Comparison of ENCODE assay signal across 10 mouse cellular contexts in the genomic region with DNA sequence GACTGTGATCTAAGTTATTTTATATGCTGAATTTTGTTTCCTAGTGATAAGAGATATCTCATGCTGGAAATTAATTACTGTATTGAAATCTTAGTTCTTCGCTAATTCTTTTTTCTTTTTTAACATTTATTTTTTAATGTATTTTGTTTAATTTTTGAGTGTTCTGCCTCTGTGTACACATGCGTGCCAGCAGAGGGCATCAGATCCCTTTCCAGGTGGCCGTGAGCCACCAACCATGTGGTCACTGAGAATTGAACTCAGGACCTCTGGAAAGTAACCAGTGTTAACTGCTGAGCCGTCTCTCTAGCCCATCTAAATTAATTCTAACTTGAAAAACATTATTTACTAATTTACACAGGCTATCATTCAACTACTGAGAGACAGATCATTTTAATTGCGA.
DNase-seq lines count a peak whose midpoint lies in the region; ATAC-seq and TF ChIP-seq lines count a peak whose summit lies in the region.
"Had no signal": no experiment of that assay in that cellular context is flagged by ENCODE, and none has a peak within 500 bp of the region (broad histone marks: within the 10 kb centered on the region; RNA-seq: fewer than 3 reads in every experiment).

No protein-coding gene starts in this region.

- peaks cover 19% of the 10 kb centered on the region for H3K36me3 ChIP-seq in forebrain, embryonic 12.5 days (replicated peaks)

- TF ChIP-seq CTCF in gastrocnemius, adult 2 months (IDR thresholded peaks at IDR 0.05): peak; percentile 68

- no peak for ATAC-seq in inflammation-experienced regulatory T-cells, adult 6 months
- no peak for ATAC-seq in forebrain, embryonic 12.5 days (ENCODE audit: low FRiP score)

- H3K9ac ChIP-seq in forebrain, embryonic 12.5 days: no peak overlapping the region
- H3K9ac ChIP-seq: liver, embryonic 13.5 days had no signal

- no peak overlapping the region for H3K4me2 ChIP-seq in forebrain, embryonic 12.5 days
- H3K4me2 ChIP-seq: liver, embryonic 13.5 days had no signal

- H3K27me3 ChIP-seq in forebrain, embryonic 12.5 days: no peaks in the 10 kb centered on the region
- H3K27me3 ChIP-seq: liver, embryonic 13.5 days had no signal

- H3K27ac ChIP-seq in gastrocnemius, adult 2 months: no peak overlapping the region
- H3K27ac ChIP-seq in forebrain, embryonic 12.5 days: no peak overlapping the region
- H3K27ac ChIP-seq: liver, embryonic 13.5 days had no signal

- H3K4me3 ChIP-seq in gastrocnemius, adult 2 months: no peak overlapping the region
- H3K4me3 ChIP-seq in forebrain, embryonic 12.5 days (replicated peaks): no peak overlapping the region
- H3K4me3 ChIP-seq: liver, embryonic 13.5 days had no signal

- intact Hi-C loops in gastrocnemius, adult 2 months (cut with DNase I): loop anchor here (2.0 kb wide), 1 partner anchor 145 kb away; no protein-coding TSS in a partner anchor

- DNase-seq in gastrocnemius, adult 2 months: peak; percentile 48
- DNase-seq in gastrocnemius, postnatal 25 days: no peak
- DNase-seq in thymus, postnatal 0 days (ENCODE audit: low spot score): peak; percentile 16
- DNase-seq in thymus, adult 18-20 months: no peak
- DNase-seq in kidney, postnatal 36 days: peak; percentile 23 to 71
- DNase-seq in heart, adult 9 months (ENCODE audit: low spot score in 2 of 2): no peak
- DNase-seq: liver, embryonic 13.5 days; right cerebral cortex, postnatal 14 days had no signal

- no peaks in the 10 kb centered on the region for H3K9me3 ChIP-seq in forebrain, embryonic 12.5 days
- H3K9me3 ChIP-seq: liver, embryonic 13.5 days had no signal

- WGBS in forebrain, embryonic 12.5 days: 83% methylated on average over 5 of the region's 5 CpGs

- peaks cover 5% of the 10 kb centered on the region; the same call in 1 of the 2 replicates for H3K4me1 ChIP-seq in forebrain, embryonic 12.5 days
- H3K4me1 ChIP-seq: liver, embryonic 13.5 days had no signal

Comparison
In these comparisons a context has a peak if more than half of its experiments do, and no peak if none do; other contexts are left out.
1. DNase-seq: peak in gastrocnemius, adult 2 months (single experiment), thymus, postnatal 0 days (single experiment) and kidney, postnatal 36 days (2 of 2); none in gastrocnemius, postnatal 25 days (single experiment), thymus, adult 18-20 months (0 of 2) and heart, adult 9 months (0 of 2).